Mouse (Mus musculus): ENCODE measurements around the gene Abl1.

- TF ChIP-seq CTCF (IDR thresholded peaks at IDR 0.05; ENCODE audit: control insufficient read depth, insufficient read depth, insufficient read length) (no peak), MYOD1 (IDR thresholded peaks at IDR 0.05; ENCODE audit: control insufficient read depth, insufficient read length, low read depth) (no peak), MAX (IDR thresholded peaks at IDR 0.05) (no peak), MYOG (IDR thresholded peaks at IDR 0.05; ENCODE audit: control insufficient read depth, extremely low read depth, insufficient read length) (no peak), USF1 (IDR thresholded peaks at IDR 0.05; ENCODE audit: low read depth) (no peak), CEBPB (IDR thresholded peaks at IDR 0.05; ENCODE audit: low read depth) (no peak)
These were observed 869 bp downstream of the Abl1 start for GRCm38 (mm10) chr2:31689045-31689444.

Data from C2C12 (cell line).